Mouse (Mus musculus) fibroblast of lung, adult 2 months (primary cell): ENCODE data around the gene Sec24c.
"Not testable (repeated sequence)": the region's sequence is repeated elsewhere in the genome, so short reads cannot be mapped to it uniquely, and the experiment has no call there.

ENCODE experiments used
- DNase-seq: peaks from one replicate; pipeline ENCODE4 v3.0.0-alpha.2; 2011; ENCODE audit warnings: low read depth

Gene Sec24c

DNA sequence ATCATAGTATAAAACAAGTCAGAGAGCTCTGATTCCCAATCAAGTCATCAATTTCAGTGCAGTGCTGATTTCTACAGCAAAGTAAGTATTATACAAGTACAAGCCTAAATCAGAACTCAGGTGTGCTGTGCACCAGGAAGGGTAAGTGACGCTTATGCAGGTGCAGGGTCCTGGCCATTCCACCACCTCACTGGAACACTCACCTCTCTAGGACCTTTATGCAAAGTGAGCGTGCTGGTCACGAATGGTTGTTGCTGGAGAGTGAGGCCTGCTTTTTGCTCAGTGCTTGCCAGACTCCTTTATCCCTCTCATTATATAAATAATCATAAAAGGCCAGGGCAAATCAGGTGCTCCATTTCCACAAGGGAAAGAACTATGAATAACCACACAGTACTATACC, 26.3 kb downstream of the Sec24c start:
- DNase-seq: no peak

DNA sequence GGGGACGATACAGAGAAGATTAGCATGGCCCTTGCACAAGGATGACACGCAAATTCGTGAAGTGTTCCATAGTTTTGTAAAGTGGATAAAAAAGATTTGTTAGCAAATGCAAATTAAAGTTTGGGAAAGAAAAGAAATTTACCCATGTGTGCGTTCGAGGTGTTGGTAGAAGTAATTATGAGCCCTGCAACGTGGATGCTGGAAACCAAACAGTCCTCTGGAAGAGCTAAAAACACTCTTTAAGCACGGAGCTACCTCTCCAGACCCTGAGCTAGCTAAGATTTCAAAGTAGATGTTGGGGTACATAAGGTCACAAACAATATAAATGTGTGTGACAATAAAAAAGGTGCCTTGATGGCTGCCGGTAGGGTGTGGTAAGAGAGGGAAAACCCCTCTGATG, 27.4 kb downstream of the Sec24c start:
- DNase-seq: no peak

DNA sequence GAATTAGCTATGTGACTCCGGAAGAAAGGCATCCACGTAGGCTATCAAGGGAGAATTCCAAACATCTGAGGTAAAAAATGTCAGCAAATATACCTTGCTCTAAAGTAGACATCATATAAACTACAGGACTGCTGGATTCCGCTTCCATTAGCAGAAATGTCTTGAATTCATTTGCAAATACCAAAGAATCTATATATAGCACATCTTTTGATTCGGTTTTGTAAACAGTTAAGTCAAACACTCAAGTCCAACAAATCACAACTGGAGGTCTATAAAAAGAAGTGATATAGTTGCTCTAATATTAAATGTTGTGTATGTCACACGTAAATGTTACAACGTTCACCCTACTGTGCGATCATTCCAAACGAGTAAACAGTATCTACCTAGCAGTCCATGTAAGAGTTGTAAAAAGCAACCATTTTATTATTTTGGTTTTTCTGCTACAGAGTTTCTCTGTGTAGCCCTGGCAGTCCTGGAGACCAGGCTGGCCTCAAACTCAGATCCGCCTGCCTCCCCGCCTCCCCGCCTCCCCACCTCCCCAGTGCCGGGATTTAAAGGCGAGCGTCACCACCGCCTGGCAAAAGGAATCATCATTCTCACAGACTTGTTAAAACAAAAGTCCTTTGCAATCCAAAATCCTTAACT, 28.1 kb downstream of the Sec24c start:
- DNase-seq: no peak

DNA sequence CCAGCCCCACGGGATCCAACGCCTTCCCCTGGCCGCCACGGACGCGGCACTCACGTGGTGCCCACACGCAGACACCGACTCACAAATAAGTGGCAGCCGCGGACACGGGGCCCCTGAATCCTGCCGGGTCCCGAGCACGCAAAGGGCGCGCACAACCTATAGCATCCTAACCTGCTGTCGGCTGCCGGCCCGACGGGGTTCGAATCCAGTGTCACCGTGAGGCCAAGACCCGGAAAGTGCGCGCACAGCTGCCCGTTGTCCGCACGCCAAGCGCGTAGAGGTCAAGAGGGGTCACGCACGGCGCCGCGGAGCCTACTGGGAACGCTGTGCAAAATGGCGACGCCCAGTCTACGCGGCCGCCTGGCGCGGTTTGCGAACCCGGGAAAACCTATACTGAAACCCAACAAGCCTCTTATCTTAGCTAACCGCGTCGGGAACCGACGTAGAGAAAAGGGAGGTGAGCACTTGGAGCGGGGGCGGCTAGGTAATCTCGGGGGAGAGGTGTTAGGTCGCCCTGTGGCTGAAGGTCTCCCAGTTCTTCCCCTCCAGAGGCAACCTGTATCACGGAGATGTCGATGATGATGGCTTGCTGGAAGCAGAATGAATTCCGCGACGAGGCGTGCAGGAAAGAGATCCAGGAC, 28.8 kb downstream of the Sec24c start, which contains the start of gene Chchd1:
Gene Chchd1 (plus strand): TSS at position 266 of the 641 bp plus-strand sequence.
- peak; percentile 56 for DNase-seq

DNA sequence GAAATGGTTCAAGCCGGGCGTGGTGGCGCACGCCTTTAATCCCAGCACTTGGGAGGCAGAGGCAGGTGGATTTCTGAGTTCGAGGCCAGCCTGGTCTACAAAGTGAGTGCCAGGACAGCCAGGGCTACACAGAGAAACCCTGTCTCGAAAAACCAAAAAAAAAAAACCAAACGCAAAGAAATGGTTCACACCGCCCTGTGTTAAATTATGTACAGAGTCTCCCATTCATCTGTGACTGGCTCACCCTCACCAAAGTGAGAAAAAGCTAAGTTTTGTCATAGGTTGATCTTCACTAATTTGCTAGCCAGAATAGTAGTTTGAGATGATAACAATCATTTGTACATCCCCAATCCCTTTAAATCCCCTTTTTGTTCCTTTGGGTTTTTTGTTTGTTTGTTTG, 29.4 kb downstream of the Sec24c start:
- not testable (repeated sequence) for DNase-seq

DNA sequence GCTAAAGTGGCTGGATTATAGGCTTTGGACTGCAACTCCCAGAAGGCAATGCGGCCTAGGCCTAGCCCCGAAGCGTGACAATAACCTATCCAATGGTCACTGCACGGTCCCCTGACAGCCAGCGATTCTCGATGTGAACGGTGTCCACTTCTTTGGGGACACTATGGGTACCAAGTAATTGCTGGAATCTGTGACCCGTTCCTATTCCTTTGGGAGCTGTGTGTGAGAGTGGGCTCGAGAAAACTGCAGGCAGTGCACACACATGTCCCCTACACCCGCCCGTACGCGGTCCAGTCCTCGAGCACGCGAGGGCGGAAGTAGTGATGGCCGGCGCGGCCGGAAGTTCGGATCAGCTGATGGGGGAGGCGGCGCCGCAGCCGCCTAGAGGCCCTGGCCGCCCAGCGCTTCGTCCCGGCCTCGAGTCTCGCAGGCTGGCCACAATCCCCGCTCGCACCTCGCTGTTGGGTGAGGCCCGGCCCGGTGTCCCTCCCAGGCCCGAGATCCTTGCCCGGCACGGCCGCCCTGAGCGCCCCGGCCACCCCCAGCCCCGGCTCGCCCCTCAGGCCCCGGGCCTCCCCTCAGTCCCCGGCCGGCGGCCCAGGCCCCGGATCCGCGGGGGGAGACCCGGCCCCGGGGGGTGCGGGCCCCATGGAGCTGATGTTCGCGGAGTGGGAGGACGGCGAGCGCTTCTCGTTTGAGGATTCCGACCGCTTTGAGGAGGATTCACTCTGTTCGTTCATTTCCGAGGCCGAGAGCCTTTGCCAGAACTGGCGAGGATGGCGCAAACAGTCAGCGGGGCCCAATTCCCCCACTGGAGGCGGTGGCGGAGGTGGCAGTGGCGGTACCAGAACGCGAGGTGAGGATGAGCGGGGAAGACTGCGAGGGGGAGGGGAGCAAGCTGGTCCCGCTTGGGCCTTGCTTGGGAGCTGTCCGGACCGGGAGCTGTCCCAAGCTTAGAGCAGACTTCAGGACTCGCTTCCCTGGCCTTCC, 33.4 kb downstream of the Sec24c start, which contains the start of gene Zswim8:
Gene Zswim8 (plus strand): TSS at position 352 of the 990 bp plus-strand sequence.
- DNase-seq: peak; percentile 87

DNA sequence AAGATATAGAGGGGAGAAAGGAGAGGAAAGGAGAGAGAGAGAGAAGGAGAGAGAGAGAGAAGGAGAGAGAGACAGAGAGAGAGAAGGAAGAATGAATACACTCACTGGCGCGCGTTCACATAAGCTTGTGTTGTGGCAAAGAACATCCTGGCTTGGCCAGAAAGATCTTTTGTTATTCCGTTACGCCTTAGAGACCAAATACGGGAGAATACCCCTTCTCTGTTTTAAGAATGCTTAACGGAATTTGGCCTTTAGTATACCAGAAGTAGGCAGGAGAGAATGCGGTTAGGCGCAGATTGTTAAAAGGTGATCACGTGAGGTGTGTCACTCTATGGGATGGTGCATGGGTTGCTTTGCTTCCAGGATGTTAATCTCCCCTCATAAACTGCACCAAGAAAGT, 34.1 kb downstream of the Sec24c start:
- no peak for DNase-seq

DNA sequence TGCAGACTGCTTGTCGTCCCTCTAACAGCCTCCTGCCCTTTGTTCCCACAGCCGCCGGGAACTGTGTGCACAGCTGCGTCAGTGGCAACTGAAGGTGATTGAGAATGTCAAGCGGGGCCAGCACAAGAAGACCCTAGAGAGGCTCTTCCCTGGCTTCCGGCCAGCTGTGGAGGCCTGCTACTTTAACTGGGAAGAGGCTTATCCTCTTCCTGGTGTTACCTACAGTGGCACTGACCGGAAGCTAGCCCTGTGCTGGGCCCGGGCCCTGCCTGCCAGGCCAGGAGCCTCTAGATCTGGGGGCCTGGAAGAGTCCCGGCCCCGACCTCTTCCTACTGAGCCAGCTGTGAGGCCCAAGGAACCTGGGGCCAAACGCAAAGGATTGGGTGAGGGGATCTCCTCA, 39.7 kb downstream of the Sec24c start:
- DNase-seq: no peak

DNA sequence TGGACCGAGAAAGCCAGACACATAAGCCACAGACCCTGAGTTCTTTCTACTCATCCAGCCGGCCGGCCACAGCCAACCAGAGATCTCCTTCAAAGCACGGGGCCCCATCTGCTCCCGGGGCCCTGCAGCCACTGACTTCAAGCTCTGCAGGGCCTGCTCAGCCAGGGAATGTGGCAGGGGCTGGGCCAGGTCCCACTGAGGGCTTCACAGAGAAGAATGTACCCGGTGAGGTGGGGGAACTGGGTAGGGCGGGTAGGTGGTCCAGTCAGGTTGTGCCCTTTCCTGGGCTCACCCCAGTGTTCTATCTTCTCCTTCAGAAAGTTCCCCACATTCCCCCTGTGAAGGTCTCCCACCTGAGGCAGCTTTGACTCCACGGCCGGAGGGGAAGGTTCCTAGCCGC, 44.3 kb downstream of the Sec24c start:
- DNase-seq: no peak

DNA sequence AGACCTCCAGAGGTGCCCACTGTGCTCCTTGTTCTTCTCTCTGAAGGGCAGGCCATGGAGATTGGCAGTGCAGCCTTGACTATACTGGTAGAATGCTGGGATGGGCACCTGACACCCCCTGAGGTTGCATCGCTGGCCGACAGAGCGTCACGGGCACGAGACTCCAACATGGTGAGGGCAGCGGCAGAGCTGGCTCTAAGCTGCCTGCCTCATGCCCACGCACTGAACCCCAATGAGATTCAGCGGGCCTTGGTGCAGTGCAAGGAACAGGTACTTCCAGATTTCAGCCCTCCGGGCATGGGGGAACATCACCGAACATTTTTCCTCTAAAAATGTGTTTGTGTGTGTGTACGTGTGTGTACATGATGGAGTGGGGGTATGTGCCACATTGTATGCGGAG, 45.7 kb downstream of the Sec24c start:
- no peak for DNase-seq

DNA sequence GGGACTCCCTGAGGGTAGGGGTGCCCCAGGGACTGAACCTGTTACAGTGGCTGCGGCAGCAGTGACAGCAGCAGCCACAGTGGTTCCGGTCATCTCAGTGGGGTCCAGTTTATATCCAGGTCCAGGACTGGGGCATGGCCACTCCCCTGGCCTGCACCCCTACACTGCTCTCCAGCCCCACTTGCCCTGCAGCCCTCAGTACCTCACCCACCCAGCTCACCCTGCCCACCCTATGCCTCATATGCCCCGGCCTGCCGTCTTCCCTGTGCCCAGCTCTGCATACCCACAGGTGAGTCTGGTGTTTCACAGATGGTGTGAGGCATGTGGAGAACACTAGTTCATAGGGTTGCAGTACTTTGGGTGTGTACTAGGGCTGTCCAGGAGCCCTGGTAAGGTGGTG, 47.3 kb downstream of the Sec24c start:
- DNase-seq: no peak

DNA sequence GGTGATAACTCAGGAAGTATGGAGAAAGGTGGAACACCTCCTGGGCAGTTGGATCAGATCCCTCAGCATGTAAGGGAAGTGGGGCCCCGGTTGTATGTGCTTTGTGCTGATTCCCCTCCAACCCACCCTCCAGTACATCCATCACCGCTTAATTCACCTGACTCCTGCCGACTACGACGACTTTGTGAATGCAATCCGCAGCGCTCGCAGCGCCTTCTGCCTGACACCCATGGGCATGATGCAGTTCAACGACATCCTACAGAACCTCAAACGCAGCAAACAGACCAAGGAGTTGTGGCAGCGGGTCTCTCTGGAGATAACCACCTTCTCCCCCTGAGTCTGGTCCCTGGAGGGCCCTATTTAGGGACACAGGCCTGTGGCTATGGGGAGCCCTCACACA, 48.9 kb downstream of the Sec24c start:
- DNase-seq: no peak

DNA sequence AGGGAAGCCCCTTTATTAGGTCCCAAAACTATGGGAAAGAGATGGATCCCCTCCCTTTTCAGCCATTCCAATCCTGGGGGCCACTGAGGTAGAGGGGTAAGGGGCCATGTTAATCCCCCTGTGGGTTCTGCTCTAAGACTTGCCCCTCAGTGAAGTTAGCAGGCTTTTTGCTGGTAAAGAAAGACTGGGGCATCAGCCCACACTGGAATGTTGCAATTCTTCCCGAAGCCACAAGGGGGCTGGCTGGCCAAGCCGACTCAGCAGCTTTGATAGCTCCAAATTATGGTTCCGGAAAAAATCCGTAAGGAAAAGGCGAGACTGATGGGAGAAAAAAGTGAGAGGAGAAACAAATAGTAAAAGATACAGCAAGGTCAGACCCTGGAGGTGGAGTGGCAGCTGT, 49.9 kb downstream of the Sec24c start:
- no peak for DNase-seq

DNA sequence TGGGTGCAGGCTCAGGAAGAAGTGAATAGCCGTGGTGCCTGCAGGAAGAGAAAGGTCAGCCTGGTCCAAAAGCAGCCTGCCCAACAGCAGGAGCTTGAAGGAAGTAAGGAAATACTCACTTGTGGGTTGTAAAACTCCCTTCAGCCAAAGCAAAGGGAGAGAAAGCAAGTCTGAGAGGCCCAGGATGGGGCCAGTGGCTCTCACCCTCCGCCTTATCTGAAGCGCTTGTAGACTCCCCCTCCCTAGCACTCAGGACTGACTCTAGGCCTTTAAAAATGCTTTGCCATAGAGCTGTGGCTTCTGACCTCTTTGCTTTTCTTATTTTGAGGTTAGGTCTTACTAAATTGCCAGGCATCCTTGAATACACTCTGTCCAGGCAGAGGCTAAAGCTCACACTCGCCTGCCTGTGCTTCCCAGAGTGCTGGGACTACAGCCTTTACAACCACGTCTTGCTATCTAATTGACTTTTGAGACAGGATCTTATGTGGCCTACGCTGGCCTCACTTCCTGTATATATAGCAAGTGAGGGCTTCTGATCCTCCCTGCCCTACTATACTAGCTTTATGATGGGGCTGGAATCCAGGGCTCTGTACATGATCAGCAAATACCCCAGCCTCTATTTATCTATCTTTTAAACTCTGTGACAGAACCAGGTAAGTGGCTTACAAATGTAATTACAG, 51.7 kb downstream of the Sec24c start:
- DNase-seq: no peak

DNA sequence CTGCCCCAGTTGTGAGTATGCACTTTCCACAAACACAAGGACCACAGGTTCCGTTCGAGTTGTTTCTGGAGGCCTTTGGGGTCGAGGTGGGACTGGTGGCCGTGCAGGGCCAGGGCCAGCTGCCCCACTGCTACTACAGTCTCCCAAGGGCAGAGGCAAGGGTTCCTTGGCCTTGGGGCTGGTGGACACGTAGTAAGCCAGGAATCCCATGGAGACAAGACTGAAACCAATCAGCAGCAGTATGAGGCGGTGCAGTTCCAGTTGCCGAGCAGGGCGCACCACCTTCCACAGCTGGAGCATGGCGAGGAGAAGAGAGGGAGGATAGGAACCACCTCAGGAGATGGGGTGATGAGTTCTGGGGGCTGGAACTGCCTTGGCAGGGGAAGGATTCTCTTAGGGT, 55.8 kb downstream of the Sec24c start:
- no peak for DNase-seq

DNA sequence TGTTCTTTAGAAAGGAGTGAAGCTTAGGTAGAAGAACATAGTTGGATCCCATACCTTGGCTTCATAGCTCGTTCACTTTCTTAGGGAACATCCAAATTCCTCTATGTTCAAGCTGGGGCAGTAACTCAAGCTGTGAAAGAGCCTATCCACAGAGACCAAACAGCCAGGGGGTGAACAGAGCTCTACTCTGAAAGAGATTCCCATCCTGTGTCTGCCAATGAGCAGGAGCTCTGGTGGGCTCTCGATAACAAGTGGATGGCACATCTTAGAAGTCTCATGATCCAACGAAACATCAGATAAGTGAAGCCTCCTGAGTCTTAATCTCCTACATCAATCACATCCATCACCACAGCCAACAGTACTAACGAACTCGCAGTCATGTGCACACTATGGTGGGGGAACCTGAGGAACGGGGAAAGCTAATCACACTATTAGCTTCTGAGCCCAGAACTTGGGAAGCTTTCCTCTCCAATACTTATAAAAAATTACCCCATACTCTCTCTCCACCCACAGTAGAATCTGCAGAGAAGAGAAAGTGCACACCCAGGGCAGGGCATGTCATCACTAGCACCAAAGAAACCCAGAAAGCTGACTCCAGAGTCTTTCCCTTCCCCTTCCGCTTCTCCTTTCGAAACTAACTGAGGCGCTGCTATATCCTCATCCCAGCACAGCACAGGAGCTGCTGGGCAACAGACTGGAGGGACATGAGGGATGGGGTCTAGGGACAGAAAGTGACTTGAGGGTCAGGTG, 56.9 kb downstream of the Sec24c start:
- DNase-seq: no peak

DNA sequence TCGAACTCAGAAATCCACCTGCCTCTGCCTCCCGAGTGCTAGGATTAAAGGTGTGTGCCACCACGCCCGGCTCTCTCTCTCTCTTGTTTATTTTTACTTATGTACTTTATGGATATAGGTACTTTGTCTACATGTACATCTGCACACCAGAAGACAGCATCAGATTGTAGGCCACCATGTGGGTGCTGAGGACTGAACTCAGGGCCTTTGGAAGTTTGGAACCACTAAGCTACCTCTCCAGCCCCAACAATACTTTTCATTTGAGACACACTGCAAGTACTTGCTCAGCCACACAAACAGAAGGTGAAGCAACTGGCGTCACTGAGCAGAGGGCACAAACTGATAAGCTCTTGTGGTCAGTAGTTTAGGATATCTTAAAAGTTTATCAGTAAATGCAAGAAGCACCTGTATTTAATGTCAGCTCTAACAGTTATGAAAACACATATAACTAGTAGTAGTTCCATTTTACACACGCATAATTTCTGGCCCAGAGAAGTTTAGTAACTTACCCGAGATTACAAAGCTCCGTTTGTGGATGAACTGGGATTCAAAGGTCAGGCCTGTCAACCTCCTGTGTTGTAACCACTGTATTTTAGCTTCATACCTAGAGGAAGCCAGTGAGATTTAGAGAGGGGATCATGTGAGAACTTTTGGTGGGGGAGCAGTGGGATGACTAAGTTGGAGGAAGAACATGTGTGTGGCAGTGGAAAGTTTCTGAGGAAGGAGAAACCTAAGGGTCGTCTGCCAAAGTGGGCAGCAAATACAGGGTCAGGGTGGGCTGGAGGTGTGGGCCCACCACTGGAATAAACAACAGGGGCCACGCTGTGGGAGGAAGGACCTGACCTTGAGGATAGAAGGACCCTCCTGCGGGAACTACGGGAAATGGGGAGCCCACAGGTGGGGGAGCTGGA, 59.2 kb downstream of the Sec24c start:
- DNase-seq: peak; percentile 39

DNA sequence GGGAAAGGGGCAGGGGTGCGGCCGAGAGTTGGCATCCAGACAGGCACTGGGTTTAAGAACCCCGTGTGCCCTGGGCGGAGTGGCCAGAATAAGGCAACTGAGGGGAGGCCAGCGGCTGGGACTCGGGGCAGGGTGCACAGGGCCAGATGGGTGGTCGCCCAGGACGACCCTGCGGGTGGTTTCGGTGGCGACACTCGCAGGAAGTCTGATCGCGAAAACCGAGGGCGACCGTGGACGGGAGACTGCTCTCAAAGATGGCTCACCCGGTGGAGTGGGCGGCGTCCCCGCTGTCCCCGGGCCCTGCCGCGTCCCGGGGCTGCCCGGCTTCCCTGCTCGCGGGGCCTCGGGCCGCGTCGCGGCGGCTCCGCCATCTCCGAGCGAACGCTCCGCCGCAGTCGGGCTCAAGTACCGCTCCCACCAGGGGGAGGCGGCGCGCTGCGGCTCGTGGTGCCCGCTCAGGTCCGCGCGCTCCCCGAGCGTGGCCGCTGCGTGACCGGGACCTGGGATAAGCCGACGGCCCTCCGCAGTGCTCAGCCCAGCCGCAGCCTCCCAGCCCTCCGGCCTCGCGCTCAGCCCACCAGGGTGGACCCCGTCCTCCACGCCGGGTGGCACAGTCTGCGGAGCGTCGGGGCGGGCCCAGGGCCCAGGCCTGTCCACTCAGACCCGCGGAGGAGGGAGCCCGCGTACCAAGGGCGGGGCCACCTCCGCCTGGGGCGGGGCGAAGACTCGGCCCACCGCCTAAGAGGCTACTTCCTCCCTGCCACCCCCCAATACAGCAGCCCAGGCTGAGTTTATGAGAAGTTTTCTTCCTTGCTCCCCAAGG, 60.1 kb downstream of the Sec24c start, which contains the start of gene Ndst2:
Gene Ndst2 (minus strand): TSS at position 611 of the 823 bp plus-strand sequence.
- peak; percentile 71 for DNase-seq

DNA sequence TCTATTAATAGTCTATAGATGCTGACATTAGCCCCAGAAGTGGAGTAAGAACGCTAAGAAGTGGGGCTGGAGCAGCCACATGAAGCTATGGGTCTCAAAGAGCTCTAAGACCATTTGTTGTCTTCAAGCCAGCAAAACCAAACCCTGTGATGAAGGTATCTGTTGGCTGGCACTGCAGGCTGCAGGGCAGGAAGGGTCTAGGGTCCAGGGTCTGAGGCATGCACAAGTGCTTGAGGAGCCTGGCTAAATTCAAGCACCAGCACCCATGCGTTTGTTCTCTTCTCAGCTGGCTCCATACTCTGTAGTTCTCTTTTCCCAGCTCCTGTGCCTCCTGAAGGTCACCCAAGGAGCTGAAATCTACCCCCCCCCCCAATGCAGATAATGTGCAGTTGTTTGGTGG, 60.9 kb downstream of the Sec24c start:
- DNase-seq: no peak
